Mouse (Mus musculus): ENCODE results near the gene Zscan2. TPM values are rescaled to one million over a fixed set of nuclear protein-coding genes. Genes with fewer than 3 reads are reported as not detected.
A peak's percentile ranks its signal among the peaks of the same experiment; 100 is the strongest.

The Zscan2 gene
- polyA plus RNA-seq, 1 experiment from 2014 or later, result 1.4 TPM

GRCm38 (mm10) chr7:80864831-80865230, 4.1 kb downstream of the Zscan2 start:
- H3K36me3 ChIP-seq (ENCODE audit: control insufficient read depth, insufficient read depth, low read length), result 0 out of 2 replicates have a peak, but pooled peaks cover 11% of the 10 kb centered on the region
- H3K4me1 ChIP-seq (ENCODE audit: control insufficient read depth, insufficient read depth, low read length), result peaks cover 29% of the 10 kb centered on the region
- no peak for ATAC-seq (ENCODE audit: insufficient read depth, low FRiP score)
- no peaks in the 10 kb centered on the region for H3K27me3 ChIP-seq (ENCODE audit: control insufficient read depth, insufficient read depth, low read length)
- H3K4me2 ChIP-seq (ENCODE audit: low read depth, low read length), result no peak overlapping the region
- H3K9ac ChIP-seq (ENCODE audit: low read length), result peak overlapping the region; percentile 41
- H3K9me3 ChIP-seq (replicated peaks; ENCODE audit: control insufficient read depth, low read length), result no peaks in the 10 kb centered on the region
- H3K4me3 ChIP-seq (replicated peaks; ENCODE audit: low read length), result no peak overlapping the region
- 70% methylated on average over 8 of the region's 8 CpGs for WGBS
- peak overlapping the region; percentile 61; the same call in 1 of the 2 replicates for H3K27ac ChIP-seq (ENCODE audit: low read length)

DNA sequence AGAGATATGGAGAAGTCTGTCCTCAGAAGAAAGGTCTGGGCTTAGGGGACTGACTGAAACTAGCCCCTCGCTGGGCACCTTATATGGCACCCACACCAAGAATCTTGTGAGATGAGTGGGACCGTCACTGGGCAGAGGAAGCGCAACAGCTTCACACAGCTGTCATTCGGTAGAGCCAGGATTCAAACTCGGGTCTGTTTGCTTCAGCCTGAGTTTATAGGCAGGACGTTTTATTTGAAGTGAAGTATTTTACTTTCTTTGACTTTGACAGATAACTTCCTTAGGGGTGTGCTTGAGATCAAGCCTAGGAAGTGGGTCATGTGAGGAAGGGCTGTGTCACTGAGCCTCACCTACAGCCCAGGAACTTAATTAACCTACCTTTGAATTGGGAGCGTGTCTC, 4.8 kb downstream of the Zscan2 start:
- ATAC-seq (ENCODE audit: insufficient read depth, low FRiP score), result no peak
- Histone ChIP-seq H3K36me3 (ENCODE audit: control insufficient read depth, insufficient read depth, low read length) (0 out of 2 replicates have a peak, but pooled peaks cover 11% of the 10 kb centered on the region), H3K9me3 (replicated peaks; ENCODE audit: control insufficient read depth, low read length) (no peaks in the 10 kb centered on the region), H3K9ac (ENCODE audit: low read length) (no peak overlapping the region), H3K27me3 (ENCODE audit: control insufficient read depth, insufficient read depth, low read length) (no peaks in the 10 kb centered on the region), H3K4me3 (replicated peaks; ENCODE audit: low read length) (no peak overlapping the region), H3K4me1 (ENCODE audit: control insufficient read depth, insufficient read depth, low read length) (peaks cover 26% of the 10 kb centered on the region), H3K4me2 (ENCODE audit: low read depth, low read length) (no peak overlapping the region), H3K27ac (ENCODE audit: low read length) (peak overlapping the region; percentile 65; the same call in 1 of the 2 replicates)
- WGBS, result 78% methylated on average over 7 of the region's 7 CpGs

GRCm38 (mm10) chr7:80866514-80867147, 5.9 kb downstream of the Zscan2 start:
- ATAC-seq (ENCODE audit: insufficient read depth, low FRiP score), result peak; percentile 92; the same call in 1 of the 2 replicates
- H3K4me1 ChIP-seq (ENCODE audit: control insufficient read depth, insufficient read depth, low read length), result peaks cover 26% of the 10 kb centered on the region
- H3K27me3 ChIP-seq (ENCODE audit: control insufficient read depth, insufficient read depth, low read length), result no peaks in the 10 kb centered on the region
- H3K27ac ChIP-seq (ENCODE audit: low read length), result peak overlapping the region; percentile 87
- H3K9ac ChIP-seq (ENCODE audit: low read length), result 0 out of 2 replicates have a peak overlapping the region, but pooled peaks have one; percentile 49
- 39% methylated on average over 7 of the region's 7 CpGs for WGBS
- no peak overlapping the region for H3K4me3 ChIP-seq (replicated peaks; ENCODE audit: low read length)
- H3K9me3 ChIP-seq (replicated peaks; ENCODE audit: control insufficient read depth, low read length), result no peaks in the 10 kb centered on the region
- peak overlapping the region; percentile 21; the same call in 1 of the 2 replicates for H3K4me2 ChIP-seq (ENCODE audit: low read depth, low read length)
- 0 out of 2 replicates have a peak, but pooled peaks cover 11% of the 10 kb centered on the region for H3K36me3 ChIP-seq (ENCODE audit: control insufficient read depth, insufficient read depth, low read length)

- peaks cover 11% of the 10 kb centered on the region; the same call in 1 of the 2 replicates for H3K36me3 ChIP-seq (ENCODE audit: control insufficient read depth, insufficient read depth, low read length)
- no peaks in the 10 kb centered on the region for H3K9me3 ChIP-seq (replicated peaks; ENCODE audit: control insufficient read depth, low read length)
- H3K4me2 ChIP-seq (ENCODE audit: low read depth, low read length), result no peak overlapping the region
- no peaks in the 10 kb centered on the region for H3K27me3 ChIP-seq (ENCODE audit: control insufficient read depth, insufficient read depth, low read length)
- peaks cover 17% of the 10 kb centered on the region; the same call in 1 of the 2 replicates for H3K4me1 ChIP-seq (ENCODE audit: control insufficient read depth, insufficient read depth, low read length)
- ATAC-seq (ENCODE audit: insufficient read depth, low FRiP score), result no peak
- no peak overlapping the region for H3K9ac ChIP-seq (ENCODE audit: low read length)
- no peak overlapping the region for H3K27ac ChIP-seq (ENCODE audit: low read length)
- 85% methylated on average over 2 of the region's 2 CpGs for WGBS
- no peak overlapping the region for H3K4me3 ChIP-seq (replicated peaks; ENCODE audit: low read length)
These were observed 8.0 kb downstream of the Zscan2 start for GRCm38 (mm10) chr7:80868686-80869085.

GRCm38 (mm10) chr7:80873038-80873437, 12.3 kb downstream of the Zscan2 start:
- no peak overlapping the region for H3K9ac ChIP-seq (ENCODE audit: low read length)
- peaks cover 23% of the 10 kb centered on the region for H3K36me3 ChIP-seq (ENCODE audit: control insufficient read depth, insufficient read depth, low read length)
- H3K27ac ChIP-seq (ENCODE audit: low read length), result no peak overlapping the region
- WGBS, result 82% methylated on average over 5 of the region's 5 CpGs
- H3K4me1 ChIP-seq (ENCODE audit: control insufficient read depth, insufficient read depth, low read length), result no peaks in the 10 kb centered on the region
- H3K9me3 ChIP-seq (replicated peaks; ENCODE audit: control insufficient read depth, low read length), result no peaks in the 10 kb centered on the region
- H3K4me2 ChIP-seq (ENCODE audit: low read depth, low read length), result no peak overlapping the region
- no peak for ATAC-seq (ENCODE audit: insufficient read depth, low FRiP score)
- no peak overlapping the region for H3K4me3 ChIP-seq (replicated peaks; ENCODE audit: low read length)
- H3K27me3 ChIP-seq (ENCODE audit: control insufficient read depth, insufficient read depth, low read length), result no peaks in the 10 kb centered on the region

- H3K27ac ChIP-seq (ENCODE audit: low read length), result no peak overlapping the region
- no peak overlapping the region for H3K9ac ChIP-seq (ENCODE audit: low read length)
- no peaks in the 10 kb centered on the region for H3K9me3 ChIP-seq (replicated peaks; ENCODE audit: control insufficient read depth, low read length)
- H3K4me1 ChIP-seq (ENCODE audit: control insufficient read depth, insufficient read depth, low read length), result no peaks in the 10 kb centered on the region
- no peaks in the 10 kb centered on the region for H3K27me3 ChIP-seq (ENCODE audit: control insufficient read depth, insufficient read depth, low read length)
- H3K4me2 ChIP-seq (ENCODE audit: low read depth, low read length), result no peak overlapping the region
- H3K36me3 ChIP-seq (ENCODE audit: control insufficient read depth, insufficient read depth, low read length), result peaks cover 20% of the 10 kb centered on the region
- 90% methylated on average over 2 of the region's 2 CpGs for WGBS
- ATAC-seq (ENCODE audit: insufficient read depth, low FRiP score), result no peak
- no peak overlapping the region for H3K4me3 ChIP-seq (replicated peaks; ENCODE audit: low read length)
These were observed 12.9 kb downstream of the Zscan2 start for GRCm38 (mm10) chr7:80873631-80874030.

DNA sequence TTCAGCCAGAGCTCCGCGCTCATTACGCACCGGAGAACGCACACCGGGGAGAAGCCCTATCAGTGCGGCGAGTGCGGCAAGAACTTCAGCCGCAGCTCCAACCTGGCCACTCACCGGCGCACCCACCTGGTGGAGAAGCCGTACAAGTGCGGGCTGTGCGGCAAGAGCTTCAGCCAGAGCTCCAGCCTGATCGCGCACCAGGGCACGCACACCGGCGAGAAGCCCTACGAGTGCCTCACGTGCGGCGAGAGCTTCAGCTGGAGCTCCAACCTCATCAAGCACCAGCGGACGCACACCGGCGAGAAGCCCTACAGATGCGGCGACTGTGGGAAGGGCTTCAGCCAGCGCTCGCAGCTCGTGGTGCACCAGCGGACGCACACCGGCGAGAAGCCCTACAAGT, 15.0 kb downstream of the Zscan2 start:
- no peaks in the 10 kb centered on the region for H3K9me3 ChIP-seq (replicated peaks; ENCODE audit: control insufficient read depth, low read length)
- H3K27ac ChIP-seq (ENCODE audit: low read length), result no peak overlapping the region
- H3K4me1 ChIP-seq (ENCODE audit: control insufficient read depth, insufficient read depth, low read length), result no peaks in the 10 kb centered on the region
- no peak overlapping the region for H3K4me2 ChIP-seq (ENCODE audit: low read depth, low read length)
- H3K4me3 ChIP-seq (replicated peaks; ENCODE audit: low read length), result no peak overlapping the region
- WGBS, result 61% methylated on average over 37 of the region's 37 CpGs
- peaks cover 19% of the 10 kb centered on the region for H3K36me3 ChIP-seq (ENCODE audit: control insufficient read depth, insufficient read depth, low read length)
- H3K9ac ChIP-seq (ENCODE audit: low read length), result no peak overlapping the region
- peak; percentile 29; the same call in 1 of the 2 replicates for ATAC-seq (ENCODE audit: insufficient read depth, low FRiP score)
- H3K27me3 ChIP-seq (ENCODE audit: control insufficient read depth, insufficient read depth, low read length), result no peaks in the 10 kb centered on the region

- Histone ChIP-seq H3K4me1 (ENCODE audit: control insufficient read depth, insufficient read depth, low read length) (peaks cover 4% of the 10 kb centered on the region; the same call in 1 of the 2 replicates), H3K9me3 (replicated peaks; ENCODE audit: control insufficient read depth, low read length) (no peaks in the 10 kb centered on the region), H3K4me2 (ENCODE audit: low read depth, low read length) (peak overlapping the region; percentile 60), H3K27me3 (ENCODE audit: control insufficient read depth, insufficient read depth, low read length) (no peaks in the 10 kb centered on the region), H3K27ac (ENCODE audit: low read length) (no peak overlapping the region), H3K4me3 (replicated peaks; ENCODE audit: low read length) (peak overlapping the region; percentile 26), H3K36me3 (ENCODE audit: control insufficient read depth, insufficient read depth, low read length) (no peaks in the 10 kb centered on the region), H3K9ac (ENCODE audit: low read length) (peak overlapping the region; percentile 55)
- peak; percentile 90 for ATAC-seq (ENCODE audit: insufficient read depth, low FRiP score)
- 16% methylated on average over 14 of the region's 14 CpGs for WGBS
These were observed 22.2 kb downstream of the Zscan2 start for GRCm38 (mm10) chr7:80882830-80883505.

DNA sequence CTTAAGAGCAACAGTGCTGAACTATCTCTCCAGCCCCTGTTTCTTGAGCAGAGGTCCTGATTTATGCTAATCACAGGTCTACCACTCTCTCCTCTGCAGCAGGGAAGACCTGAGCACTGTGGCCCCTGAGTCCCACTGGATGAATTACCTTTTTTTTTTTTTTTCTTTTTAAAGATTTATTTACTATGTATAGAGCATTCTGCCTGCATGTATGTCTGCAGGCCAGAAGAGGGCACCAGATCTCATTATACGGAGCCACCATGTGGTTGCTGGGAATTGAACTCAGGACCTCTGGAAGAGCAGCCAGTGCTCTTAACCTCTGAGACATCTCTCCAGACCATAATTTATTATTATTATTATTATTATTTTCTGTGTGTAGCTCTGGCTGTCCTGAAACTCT, 24.9 kb downstream of the Zscan2 start:
- no peak overlapping the region for H3K9ac ChIP-seq (ENCODE audit: low read length)
- 11% methylated on average over 1 of the region's 1 CpGs for WGBS
- no peak overlapping the region for H3K27ac ChIP-seq (ENCODE audit: low read length)

More for the DNA sequence above, 24.9 kb downstream of the Zscan2 start:
- H3K27me3 ChIP-seq (ENCODE audit: control insufficient read depth, insufficient read depth, low read length), result no peaks in the 10 kb centered on the region
- no peak overlapping the region for H3K4me3 ChIP-seq (replicated peaks; ENCODE audit: low read length)
- no peaks in the 10 kb centered on the region for H3K36me3 ChIP-seq (ENCODE audit: control insufficient read depth, insufficient read depth, low read length)
- H3K9me3 ChIP-seq (replicated peaks; ENCODE audit: control insufficient read depth, low read length), result no peaks in the 10 kb centered on the region
- no peak overlapping the region for H3K4me2 ChIP-seq (ENCODE audit: low read depth, low read length)
- H3K4me1 ChIP-seq (ENCODE audit: control insufficient read depth, insufficient read depth, low read length), result peaks cover 16% of the 10 kb centered on the region
- ATAC-seq (ENCODE audit: insufficient read depth, low FRiP score), result no peak

Measured in stomach, embryonic 16.5 days (tissue).